Mouse (Mus musculus): ENCODE results near the gene Klrc2. TPM values are rescaled to one million over a fixed set of nuclear protein-coding genes. Genes with fewer than 3 reads are reported as not detected.

Gene Klrc2
- polyA plus RNA-seq, 1 experiment: not detected

- Histone ChIP-seq H3K36me3 (ENCODE audit: control insufficient read depth, insufficient read depth, low read length, poor library complexity, severe bottlenecking) (no peaks in the 10 kb centered on the region), H3K27ac (ENCODE audit: insufficient read depth, low read length) (no peak within 1 kb of the TSS), H3K4me3 (ENCODE audit: low read depth, low read length) (no peak within 1 kb of the TSS), H3K9me3 (replicated peaks; ENCODE audit: control insufficient read depth, insufficient read depth, low read length, poor library complexity, severe bottlenecking) (no peaks in the 10 kb centered on the region), H3K27me3 (ENCODE audit: control insufficient read depth, insufficient read depth, low read length, poor library complexity, severe bottlenecking) (no peaks in the 10 kb centered on the region), H3K9ac (ENCODE audit: low read depth, poor library complexity, severe bottlenecking) (no peak within 1 kb of the TSS), H3K4me1 (ENCODE audit: control insufficient read depth, insufficient read depth, low read length) (no peaks in the 10 kb centered on the region)
- TF ChIP-seq EP300 (IDR thresholded peaks at IDR 0.05; ENCODE audit: insufficient read depth, low read depth, low read length): no peak
- TF ChIP-seq POLR2A (IDR thresholded peaks at IDR 0.05; ENCODE audit: insufficient read depth, low read length): no peak
- TF ChIP-seq CTCF (IDR thresholded peaks at IDR 0.05; ENCODE audit: low read depth, low read length): no peak
Observed at GRCm38 (mm10) chr6:129623735-129624134, 36.8 kb downstream of the Klrc2 start, which contains the start of gene Klrk1. TSS of gene Klrk1 (minus strand) at chr6:129623864.

GRCm38 (mm10) chr6:129608372-129608771, 52.1 kb downstream of the Klrc2 start:
- H3K27ac ChIP-seq (ENCODE audit: insufficient read depth, low read length): no peak overlapping the region
- no peaks in the 10 kb centered on the region for H3K9me3 ChIP-seq (replicated peaks; ENCODE audit: control insufficient read depth, insufficient read depth, low read length, poor library complexity, severe bottlenecking)
- H3K4me3 ChIP-seq (ENCODE audit: low read depth, low read length): no peak overlapping the region
- no peaks in the 10 kb centered on the region for H3K36me3 ChIP-seq (ENCODE audit: control insufficient read depth, insufficient read depth, low read length, poor library complexity, severe bottlenecking)
- no peaks in the 10 kb centered on the region for H3K4me1 ChIP-seq (ENCODE audit: control insufficient read depth, insufficient read depth, low read length)
- TF ChIP-seq POLR2A (IDR thresholded peaks at IDR 0.05; ENCODE audit: insufficient read depth, low read length) (no peak), CTCF (IDR thresholded peaks at IDR 0.05; ENCODE audit: low read depth, low read length) (no peak), EP300 (IDR thresholded peaks at IDR 0.05; ENCODE audit: insufficient read depth, low read depth, low read length) (no peak)
- H3K27me3 ChIP-seq (ENCODE audit: control insufficient read depth, insufficient read depth, low read length, poor library complexity, severe bottlenecking): no peaks in the 10 kb centered on the region
- H3K9ac ChIP-seq (ENCODE audit: low read depth, poor library complexity, severe bottlenecking): no peak overlapping the region

Other genes with a start within 250 kb of the Klrc2 start
- not detected in 2 replicates for gene Clec1a, start 208.7 kb downstream of the Klrc2 start, polyA plus RNA-seq (2011; ENCODE audit: insufficient read depth, insufficient read length, low read depth, missing spikeins)
- 1.3 and 1.4 TPM in 2 replicates for gene Olr1, start 153.5 kb downstream of the Klrc2 start, polyA plus RNA-seq (2011; ENCODE audit: insufficient read depth, insufficient read length, low read depth, missing spikeins)
- gene Tmem52b, start 148.1 kb downstream of the Klrc2 start, polyA plus RNA-seq (2011; ENCODE audit: insufficient read depth, insufficient read length, low read depth, missing spikeins): not detected in 2 replicates
- gene Gabarapl1, start 127.5 kb downstream of the Klrc2 start, polyA plus RNA-seq (2011; ENCODE audit: insufficient read depth, insufficient read length, low read depth, missing spikeins): 68.1 and 75.1 TPM in 2 replicates
- not detected in 2 replicates for gene Klre1, start 82.8 kb downstream of the Klrc2 start, polyA plus RNA-seq (2011; ENCODE audit: insufficient read depth, insufficient read length, low read depth, missing spikeins)
- not detected in 2 replicates for gene Klrd1, start 68.9 kb downstream of the Klrc2 start, polyA plus RNA-seq (2011; ENCODE audit: insufficient read depth, insufficient read length, low read depth, missing spikeins)
- gene Klrk1, start 36.8 kb downstream of the Klrc2 start, polyA plus RNA-seq (2011; ENCODE audit: insufficient read depth, insufficient read length, low read depth, missing spikeins): not detected in 2 replicates
- not detected in 2 replicates for gene Klrc3, start 17.4 kb downstream of the Klrc2 start, polyA plus RNA-seq (2011; ENCODE audit: insufficient read depth, insufficient read length, low read depth, missing spikeins)
- not detected in 2 replicates for gene Klrc1, start 18.3 kb upstream of the Klrc2 start, polyA plus RNA-seq (2011; ENCODE audit: insufficient read depth, insufficient read length, low read depth, missing spikeins)
- not detected in 2 replicates for gene Klri1, start 56.4 kb upstream of the Klrc2 start, polyA plus RNA-seq (2011; ENCODE audit: insufficient read depth, insufficient read length, low read depth, missing spikeins)
- gene Klri2, start 79.8 kb upstream of the Klrc2 start, polyA plus RNA-seq (2011; ENCODE audit: insufficient read depth, insufficient read length, low read depth, missing spikeins): not detected in 2 replicates
- not detected in 2 replicates for gene Gm156, start 123.6 kb upstream of the Klrc2 start, polyA plus RNA-seq (2011; ENCODE audit: insufficient read depth, insufficient read length, low read depth, missing spikeins)
- gene Gm17631, start 202.0 kb upstream of the Klrc2 start, polyA plus RNA-seq (2011; ENCODE audit: insufficient read depth, insufficient read length, low read depth, missing spikeins): not detected in 2 replicates
- not detected in 2 replicates for gene Klra17, start 216.0 kb upstream of the Klrc2 start, polyA plus RNA-seq (2011; ENCODE audit: insufficient read depth, insufficient read length, low read depth, missing spikeins)